Mouse (Mus musculus) gastrocnemius, postnatal 14 days (tissue): ENCODE data around the gene Coro1a. TPM values are rescaled to one million over a fixed set of nuclear protein-coding genes. Genes with fewer than 3 reads are reported as not detected.

Experiments
- DNase-seq: peaks from one replicate; pipeline ENCODE4 v3.0.0; 2021; ENCODE audit warnings: mixed read lengths
- intact Hi-C: fragments of 180-260 bp; cut with DNase I; formaldehyde crosslinking; loops from one replicate; pipeline ENCODE4 v1.15.1; 2025; ENCODE audit warnings: low total_unique reads
- total RNA-seq, 2 experiments: library from RNA; stranded (reverse); gene quantifications; 2 replicates each; pipeline ENCODE4 v1.2.3; 2021

Coro1a gene
- total RNA-seq, 2 experiments from 2014 or later, result 2.7 to 3.6 TPM

GRCm38 (mm10) chr7:126711910-126712309 lies 4.3 kb upstream of the Coro1a start:
- intact Hi-C loops, result no loop called here
- no peak for DNase-seq

- no peak for DNase-seq
- intact Hi-C loops, result no loop called here
Measured at GRCm38 (mm10) chr7:126710266-126710665, 2.7 kb upstream of the Coro1a start.

- intact Hi-C loops, result no loop called here
- DNase-seq, result no peak
Measured at GRCm38 (mm10) chr7:126708175-126708952, 777 bp upstream of the Coro1a start.

- intact Hi-C loops, result loop anchor here (5.0 kb wide), 1 partner anchor 127 kb away; no protein-coding TSS in a partner anchor
- peak; percentile 80 for DNase-seq
Measured at GRCm38 (mm10) chr7:126704121-126704980, 3.2 kb downstream of the Coro1a start.

- no peak for DNase-seq
- intact Hi-C loops, result loop anchor here (5.0 kb wide), 1 partner anchor 126 kb away; no protein-coding TSS in a partner anchor
Measured at GRCm38 (mm10) chr7:126703757-126704077, 3.9 kb downstream of the Coro1a start.

- intact Hi-C loops, result loop anchor here (5.0 kb wide), 1 partner anchor 126 kb away; no protein-coding TSS in a partner anchor
- no peak for DNase-seq
Measured at GRCm38 (mm10) chr7:126702861-126703756, 4.5 kb downstream of the Coro1a start.

GRCm38 (mm10) chr7:126702358-126702757 lies 5.2 kb downstream of the Coro1a start:
- DNase-seq, result no peak
- intact Hi-C loops, result loop anchor here (5.0 kb wide), 1 partner anchor 125 kb away; no protein-coding TSS in a partner anchor

GRCm38 (mm10) chr7:126701559-126702357 lies 5.8 kb downstream of the Coro1a start:
- intact Hi-C loops, result loop anchor here (5.0 kb wide), 1 partner anchor 124 kb away; no protein-coding TSS in a partner anchor
- DNase-seq, result no peak

- DNase-seq, result peak; percentile 88
- intact Hi-C loops, result loop anchor here (5.0 kb wide), 1 partner anchor 124 kb away; no protein-coding TSS in a partner anchor
Measured at GRCm38 (mm10) chr7:126701070-126701469, 6.5 kb downstream of the Coro1a start.

GRCm38 (mm10) chr7:126700063-126701015 lies 7.2 kb downstream of the Coro1a start:
- no peak for DNase-seq
- intact Hi-C loops, result loop anchor here (5.0 kb wide), 1 partner anchor 123 kb away; no protein-coding TSS in a partner anchor

- intact Hi-C loops, result no loop called here
- no peak for DNase-seq
Measured at GRCm38 (mm10) chr7:126697838-126698237, 9.7 kb downstream of the Coro1a start.

GRCm38 (mm10) chr7:126696886-126697285 lies 10.7 kb downstream of the Coro1a start:
- intact Hi-C loops, result no loop called here
- DNase-seq, result no peak

GRCm38 (mm10) chr7:126696303-126696702 lies 11.3 kb downstream of the Coro1a start:
- intact Hi-C loops, result no loop called here
- no peak for DNase-seq

GRCm38 (mm10) chr7:126695631-126696207 lies 11.9 kb downstream of the Coro1a start, which contains the start of gene Slx1b:
Gene Slx1b (minus strand): TSS chr7:126695784.
- intact Hi-C loops, result no loop called here
- peak; percentile 96 for DNase-seq

- peak; percentile 71 for DNase-seq
- intact Hi-C loops, result no loop called here
Measured at GRCm38 (mm10) chr7:126695210-126695611, 12.4 kb downstream of the Coro1a start, which contains the start of gene Bola2. Gene Bola2 (plus strand): TSS chr7:126695401.

GRCm38 (mm10) chr7:126694441-126695051 lies 13.0 kb downstream of the Coro1a start:
- intact Hi-C loops, result loop anchor here (5.0 kb wide), 1 partner anchor 42 kb away; no protein-coding TSS in a partner anchor

More at GRCm38 (mm10) chr7:126694441-126695051, 13.0 kb downstream of the Coro1a start:
- DNase-seq, result no peak
